Mouse (Mus musculus) testis, adult 2 months (tissue): Measurements from ENCODE around the gene Mmel1. TPM values are rescaled to one million over a fixed set of nuclear protein-coding genes. Genes with fewer than 3 reads are reported as not detected.

Experiments used
- H3K27ac ChIP-seq: fragments of 200-500 bp; 2 replicates; pipeline ENCODE4 v1.5.1; 2012; ENCODE audit warnings: low read depth, low read length; ENCODE audit not compliant: control insufficient read depth, insufficient read depth
- H3K27me3 ChIP-seq: fragments of 200-500 bp; 2 replicates; pipeline ENCODE4 v1.6.1; 2012; ENCODE audit warnings: mild to moderate bottlenecking, low read length, moderate library complexity; ENCODE audit not compliant: control insufficient read depth, insufficient read depth
- H3K36me3 ChIP-seq: fragments of 200-500 bp; 2 replicates; pipeline ENCODE4 v1.6.1; 2012; ENCODE audit warnings: mild to moderate bottlenecking, low read length; ENCODE audit not compliant: control insufficient read depth, insufficient read depth
- H3K4me1 ChIP-seq: fragments of 200-500 bp; 2 replicates; pipeline ENCODE4 v1.6.1; 2012; ENCODE audit warnings: low read length; ENCODE audit not compliant: control insufficient read depth, insufficient read depth
- H3K4me3 ChIP-seq: fragments of 200-500 bp; 2 replicates; pipeline ENCODE4 v1.5.1; 2012; ENCODE audit warnings: low read depth, mild to moderate bottlenecking, low read length, moderate library complexity, mixed read lengths; ENCODE audit not compliant: control insufficient read depth
- CTCF ChIP-seq: fragments of 200-500 bp; IDR thresholded peaks from 2 replicates; pipeline ENCODE4 v1.5.1; 2012; ENCODE audit warnings: low read depth, mild to moderate bottlenecking, inconsistent platforms, low read length, moderate library complexity; ENCODE audit not compliant: control insufficient read depth, insufficient read depth, insufficient replicate concordance
- POLR2A ChIP-seq: fragments of 200-500 bp; IDR thresholded peaks from 2 replicates; pipeline ENCODE4 v1.6.1; 2012; ENCODE audit warnings: low read depth, mild to moderate bottlenecking, inconsistent platforms, low read length, moderate library complexity; ENCODE audit not compliant: control insufficient read depth
- polyA plus RNA-seq: library from polyadenylated mRNA; depleted of rRNA; stranded (reverse); fragments of >200 nt; gene quantifications from 2 replicates; pipeline ENCODE4 v1.2.3, GENCODE M21; 2012

Gene Mmel1
- polyA plus RNA-seq, 1 experiment, result 111 TPM

DNA sequence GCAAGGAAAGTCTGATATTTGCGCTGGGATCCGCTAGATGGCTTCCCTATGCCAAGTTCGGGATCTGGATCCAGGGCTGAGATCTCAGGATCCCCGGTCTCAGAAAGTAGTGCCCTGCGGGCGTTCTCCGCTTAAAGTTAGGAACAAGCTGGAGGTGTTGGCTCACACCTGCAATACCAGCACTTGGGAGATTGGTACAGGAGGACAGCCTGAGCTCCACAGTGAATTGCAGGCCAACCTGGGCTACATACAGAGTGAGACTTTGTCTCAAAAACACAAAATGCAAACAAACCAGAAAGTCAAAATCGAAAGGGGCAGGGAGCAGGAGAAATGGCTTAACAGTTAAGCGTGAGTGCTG is 12.9 kb upstream of the Mmel1 start:
- Histone ChIP-seq H3K36me3 (no peaks in the 10 kb centered on the region), H3K4me1 (peaks cover 12% of the 10 kb centered on the region), H3K27me3 (no peaks in the 10 kb centered on the region), H3K4me3 (peak overlapping the region; percentile 59), H3K27ac (no peak overlapping the region)
- TF ChIP-seq CTCF (no peak), POLR2A (no peak)

DNA sequence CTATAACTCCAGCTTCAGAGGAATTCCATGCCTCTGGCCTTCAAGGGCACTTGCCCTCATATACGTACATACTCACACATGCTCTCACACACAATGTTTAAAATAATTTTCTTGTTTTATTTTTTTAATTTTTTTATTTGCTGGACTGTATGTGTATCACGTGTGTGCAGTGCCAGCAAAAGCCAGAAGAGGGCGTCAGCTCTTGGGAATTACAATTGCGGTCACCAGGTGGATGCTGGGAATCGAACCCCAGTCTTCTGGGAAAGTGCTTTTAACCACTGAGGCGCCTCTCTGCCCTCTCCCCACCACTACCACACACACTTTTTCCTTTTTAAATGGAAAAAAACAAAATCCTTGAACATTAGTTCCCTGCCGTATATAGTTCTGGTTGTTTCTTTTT is 12.5 kb upstream of the Mmel1 start:
- no peak overlapping the region for H3K4me3 ChIP-seq
- TF ChIP-seq CTCF (no peak; the same call in 1 of the 2 replicates), POLR2A (no peak)
- peaks cover 12% of the 10 kb centered on the region for H3K4me1 ChIP-seq
- no peaks in the 10 kb centered on the region for H3K27me3 ChIP-seq
- no peaks in the 10 kb centered on the region for H3K36me3 ChIP-seq
- no peak overlapping the region for H3K27ac ChIP-seq

DNA sequence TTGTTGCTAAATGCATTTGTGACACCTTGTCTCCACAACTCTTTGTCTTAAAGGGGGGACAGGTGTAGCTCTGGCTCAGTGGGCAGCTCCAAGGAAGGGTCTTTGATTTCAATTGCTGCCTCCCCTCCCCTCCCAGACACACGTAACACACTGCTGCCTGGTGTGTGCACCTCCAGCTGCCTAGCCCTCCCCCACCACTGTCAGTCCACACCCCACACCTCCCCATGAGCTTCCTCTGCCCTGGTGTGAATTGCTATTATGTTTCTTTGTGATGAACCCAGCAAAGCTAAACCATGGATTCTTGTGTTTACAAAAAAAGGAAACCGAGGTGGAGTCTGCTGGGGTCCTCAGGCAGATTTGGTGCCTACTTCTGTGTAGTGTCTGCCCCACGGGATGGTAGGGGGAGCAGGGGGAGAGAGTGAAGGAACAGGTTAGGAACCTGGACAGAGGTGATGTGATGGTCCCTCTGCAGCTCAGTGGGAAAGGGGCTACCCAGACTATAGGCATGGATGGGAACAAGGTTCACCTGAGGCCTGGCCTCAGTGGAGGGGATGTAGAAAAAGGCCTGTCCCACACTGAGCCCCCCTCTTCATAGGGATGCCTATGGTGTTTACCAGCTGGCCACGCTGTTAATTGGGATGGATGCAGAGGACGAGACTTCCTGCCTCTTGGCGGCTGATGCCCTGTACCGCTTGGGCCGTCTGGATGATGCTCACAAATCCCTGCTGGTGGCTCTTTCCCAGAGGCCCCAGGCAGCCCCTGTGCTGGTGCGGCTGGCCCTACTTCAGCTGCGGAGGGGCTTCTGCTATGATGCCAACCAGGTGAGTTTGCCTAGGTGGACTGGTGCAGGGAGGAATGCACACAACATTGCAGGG is 11.8 kb upstream of the Mmel1 start:
- Histone ChIP-seq H3K27ac (no peak overlapping the region), H3K27me3 (no peaks in the 10 kb centered on the region), H3K36me3 (no peaks in the 10 kb centered on the region), H3K4me1 (peaks cover 12% of the 10 kb centered on the region), H3K4me3 (no peak overlapping the region)
- TF ChIP-seq POLR2A (no peak), CTCF (no peak)

DNA sequence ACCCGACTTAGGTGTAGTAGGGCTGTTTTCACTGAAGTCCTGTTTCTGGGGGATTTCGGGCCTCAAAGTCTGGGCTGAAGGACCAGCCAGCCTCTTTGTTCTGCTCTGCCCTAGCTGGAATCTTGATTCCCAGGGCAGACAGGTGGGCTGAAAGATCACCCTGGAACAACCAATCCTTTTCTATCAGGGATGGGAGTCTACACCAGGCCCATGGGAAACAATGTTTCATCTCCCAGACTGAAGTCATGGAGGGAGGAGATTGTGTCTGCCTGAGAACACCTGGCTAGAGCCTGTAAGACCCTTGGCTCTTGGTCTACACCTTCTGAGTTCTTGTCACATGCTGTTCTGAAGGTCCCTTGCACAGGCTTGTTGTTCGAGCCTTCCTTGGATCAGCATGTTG is 10.8 kb upstream of the Mmel1 start:
- no peak overlapping the region for H3K4me3 ChIP-seq
- no peak overlapping the region for H3K27ac ChIP-seq
- H3K27me3 ChIP-seq, result no peaks in the 10 kb centered on the region
- peaks cover 14% of the 10 kb centered on the region for H3K4me1 ChIP-seq
- no peaks in the 10 kb centered on the region for H3K36me3 ChIP-seq
- TF ChIP-seq CTCF (no peak), POLR2A (no peak)

DNA sequence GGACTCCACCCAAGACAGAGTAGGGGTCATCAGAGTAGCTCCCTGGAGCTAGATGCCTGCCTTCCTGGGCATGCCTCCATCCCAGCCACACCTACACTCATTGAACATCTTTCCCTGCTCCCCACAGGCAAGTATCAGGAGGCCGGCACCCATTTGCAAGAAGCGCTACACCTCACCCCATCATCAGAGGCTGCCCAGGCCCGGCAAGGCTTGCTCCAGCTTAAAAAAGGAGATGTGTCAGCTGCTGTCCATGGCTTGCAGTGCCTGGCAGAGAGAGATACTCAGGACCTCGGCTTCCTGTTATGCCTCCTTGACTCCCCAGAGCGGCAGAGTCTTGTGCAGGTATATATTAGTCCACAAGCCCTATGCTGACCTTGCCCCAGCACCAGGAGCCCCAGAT is 7.4 kb upstream of the Mmel1 start:
- H3K27me3 ChIP-seq, result no peaks in the 10 kb centered on the region
- H3K27ac ChIP-seq, result no peak overlapping the region
- H3K36me3 ChIP-seq, result no peaks in the 10 kb centered on the region
- no peak for TF ChIP-seq POLR2A
- TF ChIP-seq CTCF, result no peak
- peaks cover 24% of the 10 kb centered on the region for H3K4me1 ChIP-seq
- no peak overlapping the region for H3K4me3 ChIP-seq

DNA sequence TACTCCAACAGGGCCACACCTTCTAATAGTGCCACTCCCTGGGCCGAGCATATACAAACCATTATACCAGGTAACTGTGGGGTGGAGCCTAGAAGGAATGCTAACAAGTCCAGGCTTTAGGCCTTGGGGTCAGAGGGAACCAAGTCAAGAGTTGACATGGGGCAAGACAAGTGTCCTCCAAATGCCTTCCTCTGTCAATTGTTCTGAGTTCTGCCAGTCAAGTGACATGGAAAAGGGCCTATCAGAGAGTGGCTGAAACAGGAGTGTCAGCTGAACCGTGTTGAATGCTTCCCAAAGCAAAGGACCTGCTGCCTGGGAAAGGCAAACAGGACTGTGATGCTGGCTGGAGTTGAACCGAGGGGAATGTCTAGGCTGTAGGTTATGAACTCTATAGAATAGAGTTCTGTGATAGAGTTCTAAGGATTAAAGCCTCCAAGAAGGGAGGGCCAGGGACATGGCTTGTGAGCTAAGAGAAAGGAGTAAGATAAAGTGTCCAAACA is 5.9 kb upstream of the Mmel1 start:
- Histone ChIP-seq H3K4me1 (peaks cover 24% of the 10 kb centered on the region), H3K36me3 (no peaks in the 10 kb centered on the region), H3K4me3 (peak overlapping the region; percentile 81; the same call in 1 of the 2 replicates), H3K27ac (peak overlapping the region; percentile 73), H3K27me3 (no peaks in the 10 kb centered on the region)
- no peak for TF ChIP-seq CTCF
- no peak for TF ChIP-seq POLR2A

DNA sequence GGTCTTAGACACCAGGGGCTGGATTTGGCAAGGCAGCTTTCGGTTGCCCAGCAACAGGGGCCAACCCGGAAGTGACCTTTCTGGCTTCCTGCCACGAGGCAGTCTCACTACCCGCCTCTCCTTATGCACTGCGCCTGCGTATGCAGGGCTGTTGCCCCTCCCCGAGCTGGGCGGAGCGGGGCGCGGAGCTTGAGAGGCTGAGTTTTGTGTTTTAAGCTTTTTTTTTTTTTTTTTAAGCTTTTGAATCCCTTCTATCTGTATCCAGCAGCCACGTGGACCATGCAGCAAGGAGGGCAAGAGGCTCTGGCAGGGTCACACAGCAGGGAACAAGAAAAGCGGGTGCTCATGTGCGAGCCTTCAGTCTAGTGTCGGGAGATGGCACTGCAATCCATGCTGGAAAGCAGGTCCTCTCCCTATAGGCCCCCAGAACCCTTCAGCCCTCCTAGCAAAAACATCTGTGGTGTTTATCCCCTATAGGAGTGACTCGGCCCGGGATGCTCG is 5.1 kb upstream of the Mmel1 start:
- peaks cover 20% of the 10 kb centered on the region for H3K4me1 ChIP-seq
- H3K27ac ChIP-seq, result peak overlapping the region; percentile 73
- H3K4me3 ChIP-seq, result peak overlapping the region; percentile 81
- H3K36me3 ChIP-seq, result no peaks in the 10 kb centered on the region
- no peaks in the 10 kb centered on the region for H3K27me3 ChIP-seq
- TF ChIP-seq CTCF, result peak; percentile 30; the same call in 1 of the 2 replicates
- TF ChIP-seq POLR2A, result peak; percentile 82

DNA sequence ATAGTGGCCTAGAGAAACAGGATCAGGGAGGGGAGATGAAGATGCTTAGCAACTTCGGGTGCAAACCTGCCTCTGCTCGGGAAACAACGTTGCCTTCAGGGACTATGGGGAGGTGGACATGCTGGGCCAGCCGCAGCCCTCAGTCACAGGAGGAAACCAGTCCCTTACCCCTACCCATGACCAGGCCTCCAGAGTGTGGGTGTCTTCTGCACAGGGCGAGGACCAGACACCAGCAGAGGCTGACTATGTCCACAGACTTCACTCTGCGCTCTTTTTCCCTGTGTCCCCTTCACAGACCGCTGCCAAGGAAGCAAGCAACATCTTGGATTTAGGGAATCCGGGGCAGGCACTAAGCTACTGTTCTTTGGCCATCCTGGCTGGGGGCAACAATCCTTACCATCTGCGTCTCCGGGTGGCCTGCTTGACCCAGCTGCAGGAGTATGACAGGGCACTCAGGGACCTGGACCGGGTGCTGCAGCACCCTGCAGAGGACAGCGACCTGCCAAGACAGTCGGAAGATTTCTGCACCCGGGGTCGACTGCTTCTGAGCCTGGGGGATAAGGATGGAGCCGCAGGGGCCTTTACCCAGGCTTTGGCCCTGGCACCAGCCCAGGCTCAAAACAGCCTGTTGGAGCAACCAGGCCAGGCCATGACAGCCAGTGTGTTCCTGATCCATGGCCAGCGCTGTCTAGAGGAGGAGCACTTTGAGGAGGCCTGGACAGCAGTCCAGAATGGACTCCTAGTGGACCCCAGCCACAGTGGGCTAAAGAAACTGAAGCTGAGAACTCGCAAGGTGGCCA is 4.2 kb upstream of the Mmel1 start:
- no peaks in the 10 kb centered on the region for H3K27me3 ChIP-seq
- H3K27ac ChIP-seq, result peak overlapping the region; percentile 67
- peaks cover 20% of the 10 kb centered on the region for H3K4me1 ChIP-seq
- no peaks in the 10 kb centered on the region for H3K36me3 ChIP-seq
- peak overlapping the region; percentile 81 for H3K4me3 ChIP-seq
- TF ChIP-seq CTCF, result no peak
- 0 out of 2 replicates have a peak, but pooled peaks have one; percentile 9 for TF ChIP-seq POLR2A
